Comparison of ENCODE assay signal across 11 mouse cellular contexts in genomic region chr5:122991350-122992004, GRCm38 (mm10). TPM values are rescaled to one million over a fixed set of nuclear protein-coding genes. Genes with fewer than 3 reads are reported as not detected.
DNase-seq lines count a peak whose midpoint lies in the region; ATAC-seq and TF ChIP-seq lines count a peak whose summit lies in the region.
"Had no signal": no experiment of that assay in that cellular context is flagged by ENCODE, and none has a peak within 500 bp of the region (broad histone marks: within the 10 kb centered on the region; RNA-seq: fewer than 3 reads in every experiment).

No protein-coding gene starts in this region.

- H3K36me3 ChIP-seq in liver, embryonic 11.5 days (ENCODE audit: control insufficient read depth, insufficient read depth, low read length): no peaks in the 10 kb centered on the region
- no peaks in the 10 kb centered on the region for H3K36me3 ChIP-seq in hindbrain, embryonic 12.5 days
- H3K36me3 ChIP-seq in midbrain, postnatal 0 days (ENCODE audit: insufficient read depth, low read length): no peaks in the 10 kb centered on the region
- H3K36me3 ChIP-seq in lung, postnatal 0 days (ENCODE audit: insufficient read depth, low read length): no peaks in the 10 kb centered on the region

- peaks cover 3% of the 10 kb centered on the region for H3K27me3 ChIP-seq in liver, embryonic 11.5 days (replicated peaks; ENCODE audit: control insufficient read depth, insufficient read depth, low read length)
- H3K27me3 ChIP-seq in hindbrain, embryonic 12.5 days: no peaks in the 10 kb centered on the region
- no peaks in the 10 kb centered on the region; the same call in 1 of the 2 replicates for H3K27me3 ChIP-seq in midbrain, postnatal 0 days (ENCODE audit: insufficient read depth, low read length)
- H3K27me3 ChIP-seq in lung, postnatal 0 days (replicated peaks; ENCODE audit: insufficient read depth, low read length): no peaks in the 10 kb centered on the region

- no peak overlapping the region for H3K4me3 ChIP-seq in liver, embryonic 11.5 days (ENCODE audit: low read depth, low read length)
- no peak overlapping the region for H3K4me3 ChIP-seq in hindbrain, embryonic 12.5 days
- no peak overlapping the region for H3K4me3 ChIP-seq in midbrain, postnatal 0 days (ENCODE audit: low read depth, low read length)
- H3K4me3 ChIP-seq in lung, postnatal 0 days (ENCODE audit: low read depth, low read length): no peak overlapping the region

- peak overlapping the region; percentile 7; the same call in 1 of the 2 replicates for H3K4me2 ChIP-seq in liver, embryonic 11.5 days
- H3K4me2 ChIP-seq in hindbrain, embryonic 12.5 days (replicated peaks): peak overlapping the region; percentile 72
- peak overlapping the region; percentile 96; the same call in 1 of the 2 replicates for H3K4me2 ChIP-seq in midbrain, postnatal 0 days (ENCODE audit: low read depth, low read length, poor library complexity, severe bottlenecking)
- no peak overlapping the region; the same call in 1 of the 2 replicates for H3K4me2 ChIP-seq in lung, postnatal 0 days (replicated peaks; ENCODE audit: low read depth, low read length)

- no peaks in the 10 kb centered on the region for H3K9me3 ChIP-seq in liver, embryonic 11.5 days (ENCODE audit: control insufficient read depth, low read length)
- no peaks in the 10 kb centered on the region for H3K9me3 ChIP-seq in hindbrain, embryonic 12.5 days (replicated peaks)
- H3K9me3 ChIP-seq in midbrain, postnatal 0 days (ENCODE audit: low read length): no peaks in the 10 kb centered on the region
- H3K9me3 ChIP-seq in lung, postnatal 0 days (ENCODE audit: low read length): no peaks in the 10 kb centered on the region

- peaks cover 33% of the 10 kb centered on the region for H3K4me1 ChIP-seq in liver, embryonic 11.5 days (replicated peaks; ENCODE audit: control insufficient read depth, insufficient read depth, low read length)
- H3K4me1 ChIP-seq in hindbrain, embryonic 12.5 days: peaks cover 49% of the 10 kb centered on the region
- H3K4me1 ChIP-seq in midbrain, postnatal 0 days (ENCODE audit: insufficient read depth, low read length): peaks cover 7% of the 10 kb centered on the region; the same call in 1 of the 2 replicates
- H3K4me1 ChIP-seq in lung, postnatal 0 days (ENCODE audit: insufficient read depth, low read depth, low read length): peaks cover 8% of the 10 kb centered on the region; the same call in 1 of the 2 replicates

- no peak for TF ChIP-seq CTCF in midbrain, postnatal 0 days (IDR thresholded peaks at IDR 0.05)
- no peak for TF ChIP-seq CTCF in lung, postnatal 0 days (IDR thresholded peaks at IDR 0.05)

- H3K9ac ChIP-seq in liver, embryonic 11.5 days (ENCODE audit: low read depth, low read length): no peak overlapping the region
- H3K9ac ChIP-seq in hindbrain, embryonic 12.5 days: peak overlapping the region; percentile 29; the same call in 1 of the 2 replicates
- no peak overlapping the region for H3K9ac ChIP-seq in midbrain, postnatal 0 days (replicated peaks; ENCODE audit: low read length, poor library complexity, severe bottlenecking)
- no peak overlapping the region for H3K9ac ChIP-seq in lung, postnatal 0 days (replicated peaks; ENCODE audit: low read depth)

- 35% methylated on average over 5 of the region's 5 CpGs for WGBS in liver, embryonic 11.5 days
- 23% methylated on average over 5 of the region's 5 CpGs for WGBS in hindbrain, embryonic 12.5 days
- WGBS in midbrain, postnatal 0 days: 34% methylated on average over 5 of the region's 5 CpGs
- 29% methylated on average over 5 of the region's 5 CpGs for WGBS in lung, postnatal 0 days

- ATAC-seq in liver, embryonic 11.5 days (replicated peaks; ENCODE audit: low FRiP score): no peak
- ATAC-seq in hindbrain, embryonic 12.5 days (ENCODE audit: low FRiP score): no peak
- no peak for ATAC-seq in midbrain, postnatal 0 days (ENCODE audit: low FRiP score)
- no peak for ATAC-seq in megakaryocyte-erythroid progenitor cell, adult 5-6 weeks (replicated peaks; ENCODE audit: low FRiP score, low TSS enrichment, poor library complexity, severe bottlenecking)
- ATAC-seq in lung, postnatal 0 days: no peak

- no peak overlapping the region for H3K27ac ChIP-seq in liver, embryonic 11.5 days (ENCODE audit: low read depth, low read length)
- no peak overlapping the region for H3K27ac ChIP-seq in hindbrain, embryonic 12.5 days
- no peak overlapping the region for H3K27ac ChIP-seq in midbrain, postnatal 0 days (ENCODE audit: low read depth, low read length)
- no peak overlapping the region for H3K27ac ChIP-seq in lung, postnatal 0 days (ENCODE audit: low read length)

- no peak for TF ChIP-seq EP300 in lung, postnatal 0 days (IDR thresholded peaks at IDR 0.05)

- no peak for DNase-seq in liver, embryonic 11.5 days (ENCODE audit: low spot score)
- no peak for DNase-seq in liver
- peak; percentile 46 for DNase-seq in embryo, embryonic 11 days
- no peak for DNase-seq in midbrain, postnatal 0 days (ENCODE audit: low spot score)
- no peak for DNase-seq in layer of hippocampus, adult 18-20 months (ENCODE audit: low spot score in 2 of 2)
- no peak for DNase-seq in lung, postnatal 0 days (ENCODE audit: low spot score)
- DNase-seq: kidney, adult 11 months; lung, postnatal 4 days had no signal

RNA-seq across cellular contexts. Expression of gene Kdm2b, which starts 1.9 kb away (rescaled TPM):
- polyA plus RNA-seq in liver, embryonic 11.5 days (2014; fragmentation: Nextera tagmentation; extraction: Ambion mirVana): 46.8 and 48.8 TPM in 2 replicates
- polyA plus RNA-seq in hindbrain, embryonic 12.5 days (2016; fragmentation: Nextera tagmentation; extraction: Ambion mirVana): 112 and 115 TPM in 2 replicates
- 107 and 110 TPM in 2 replicates for total RNA-seq in midbrain, postnatal 0 days (2014; rRNA removed)
- 78.6 and 78.8 TPM in 2 replicates for polyA plus RNA-seq in midbrain, postnatal 0 days (2015; fragmentation: Nextera tagmentation; extraction: Ambion mirVana)
- total RNA-seq in layer of hippocampus, adult 18-20 months (2021): 10 to 100 TPM; 33.5 to 39.4 TPM
- 58.8 and 70.5 TPM in 2 replicates for total RNA-seq in megakaryocyte-erythroid progenitor cell, adult 5-6 weeks (2014; fragmentation: Nextera tagmentation)
- 62.3 and 64.0 TPM in 2 replicates for total RNA-seq in megakaryocyte-erythroid progenitor cell, adult 5-6 weeks (2017)
- polyA plus RNA-seq in lung, postnatal 0 days (2015; fragmentation: Nextera tagmentation; extraction: Ambion mirVana): 12.2 and 13.7 TPM in 2 replicates

RNA-seq across cellular contexts. Expression of gene Orai1, which starts 23.4 kb away (rescaled TPM):
- polyA plus RNA-seq in liver, embryonic 11.5 days (2014; fragmentation: Nextera tagmentation; extraction: Ambion mirVana): 8.6 and 9.6 TPM in 2 replicates
- polyA plus RNA-seq in hindbrain, embryonic 12.5 days (2016; fragmentation: Nextera tagmentation; extraction: Ambion mirVana): 13.5 and 13.6 TPM in 2 replicates
- total RNA-seq in midbrain, postnatal 0 days (2014; rRNA removed): 16.3 and 24.0 TPM in 2 replicates
- polyA plus RNA-seq in midbrain, postnatal 0 days (2015; fragmentation: Nextera tagmentation; extraction: Ambion mirVana): 13.5 and 14.8 TPM in 2 replicates
- total RNA-seq in layer of hippocampus, adult 18-20 months (2021): 10 to 100 TPM; 11.2 to 11.9 TPM
- 6.0 and 7.7 TPM in 2 replicates for total RNA-seq in megakaryocyte-erythroid progenitor cell, adult 5-6 weeks (2014; fragmentation: Nextera tagmentation)
- total RNA-seq in megakaryocyte-erythroid progenitor cell, adult 5-6 weeks (2017): 3.9 and 4.9 TPM in 2 replicates
- polyA plus RNA-seq in lung, postnatal 0 days (2015; fragmentation: Nextera tagmentation; extraction: Ambion mirVana): 54.7 and 55.2 TPM in 2 replicates

RNA-seq across cellular contexts. Expression of gene Morn3, which starts 55.3 kb away (rescaled TPM):
- polyA plus RNA-seq in liver, embryonic 11.5 days (2014; fragmentation: Nextera tagmentation; extraction: Ambion mirVana): not detected in 2 replicates
- polyA plus RNA-seq in hindbrain, embryonic 12.5 days (2016; fragmentation: Nextera tagmentation; extraction: Ambion mirVana): 0.35 and 0.73 TPM in 2 replicates
- not detected in 2 replicates for total RNA-seq in midbrain, postnatal 0 days (2014; rRNA removed)
- 1.1 and 1.3 TPM in 2 replicates for polyA plus RNA-seq in midbrain, postnatal 0 days (2015; fragmentation: Nextera tagmentation; extraction: Ambion mirVana)
- under 1 TPM; 0.38 to 0.94 TPM for total RNA-seq in layer of hippocampus, adult 18-20 months (2021)
- not detected in 2 replicates for total RNA-seq in megakaryocyte-erythroid progenitor cell, adult 5-6 weeks (2014; fragmentation: Nextera tagmentation)
- total RNA-seq in megakaryocyte-erythroid progenitor cell, adult 5-6 weeks (2017): not detected in 2 replicates
- 5.3 and 8.3 TPM in 2 replicates for polyA plus RNA-seq in lung, postnatal 0 days (2015; fragmentation: Nextera tagmentation; extraction: Ambion mirVana)
- total RNA-seq: common myeloid progenitor, adult 5-6 weeks had no signal
